Mouse (Mus musculus): Measurements from ENCODE around the gene Asxl2.

DNA sequence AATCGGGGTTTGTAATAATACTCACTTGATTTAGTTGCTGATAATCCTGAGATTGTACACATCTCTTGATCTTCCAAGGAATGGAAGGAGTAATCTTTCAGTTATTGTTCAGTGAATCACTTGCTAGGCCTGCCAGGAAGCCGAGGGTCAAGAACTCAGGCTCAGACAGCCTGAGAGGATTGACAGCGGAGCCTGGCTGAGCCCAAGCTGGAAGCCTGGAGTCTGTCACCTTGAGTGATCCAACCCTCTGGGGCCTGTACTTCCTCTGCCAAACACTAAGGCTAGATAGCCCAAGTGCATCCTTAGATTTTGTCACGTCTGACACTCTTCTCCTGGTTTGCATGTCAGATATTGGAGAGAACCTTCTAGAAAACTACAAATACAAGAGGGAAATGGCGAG is 48.9 kb upstream of the Asxl2 start:
- TF ChIP-seq CHD2 (IDR thresholded peaks at IDR 0.05; ENCODE audit: low read depth, low read length) (no peak), MAFK (IDR thresholded peaks at IDR 0.05; ENCODE audit: insufficient read depth, low read depth, low read length) (no peak)
